Mouse (Mus musculus) hindbrain, embryonic 11.5 days (tissue): ENCODE data around the gene Gm49322. TPM values are rescaled to one million over a fixed set of nuclear protein-coding genes. Genes with fewer than 3 reads are reported as not detected.

Experiments used
- ATAC-seq: fragments of 200-750 bp; cut with Nextera tagmentation; 2 replicates; pipeline ENCODE4 v1.8.0; 2017; ENCODE audit warnings: mild to moderate bottlenecking, moderate TSS enrichment, moderate library complexity; ENCODE audit not compliant: low FRiP score
- DNase-seq: peaks from one replicate; pipeline ENCODE4 v3.0.0-alpha.2; 2015; ENCODE audit warnings: low spot score
- H3K27ac ChIP-seq: fragments of 300-500 bp; sonication (generic); 2 replicates; pipeline ENCODE4 v1.5.1; 2014; ENCODE audit warnings: mild to moderate bottlenecking, low read depth, low read length
- H3K27me3 ChIP-seq: fragments of 300-500 bp; sonication (generic); 2 replicates; pipeline ENCODE4 v1.6.1; 2014; ENCODE audit warnings: mild to moderate bottlenecking, low read length, moderate library complexity, mixed read lengths; ENCODE audit not compliant: control insufficient read depth, insufficient read depth
- H3K36me3 ChIP-seq: fragments of 300-500 bp; sonication (generic); 2 replicates; pipeline ENCODE4 v1.6.1; 2014; ENCODE audit warnings: mild to moderate bottlenecking, low read length, moderate library complexity, mixed read lengths; ENCODE audit not compliant: control insufficient read depth, insufficient read depth
- H3K4me1 ChIP-seq: fragments of 300-500 bp; sonication (generic); replicated peaks from 2 replicates; pipeline ENCODE4 v1.6.1; 2014; ENCODE audit warnings: low read length, mixed read lengths; ENCODE audit not compliant: control insufficient read depth, insufficient read depth
- H3K4me2 ChIP-seq: fragments of 300-500 bp; sonication (generic); replicated peaks from 2 replicates; pipeline ENCODE4 v1.6.1; 2014; ENCODE audit warnings: mild to moderate bottlenecking, low read depth, low read length
- H3K4me3 ChIP-seq: fragments of 300-500 bp; sonication (generic); 2 replicates; pipeline ENCODE4 v1.5.1; 2014; ENCODE audit warnings: low read depth, low read length
- H3K9ac ChIP-seq: fragments of 300-500 bp; sonication (generic); 2 replicates; pipeline ENCODE4 v1.6.1; 2014; ENCODE audit warnings: low read depth, low read length
- H3K9me3 ChIP-seq: fragments of 300-500 bp; sonication (generic); 2 replicates; pipeline ENCODE4 v1.6.1; 2016; ENCODE audit warnings: low read length; ENCODE audit not compliant: control insufficient read depth
- WGBS: fragments of 180-500 bp; shearing (Covaris S2); extraction: QIAGEN DNeasy Blood & Tissue Kit; methylation state at CpG from one replicate; pipeline ENCODE4 v1.1.7; 2014; 5-methylcytosine and 5-hydroxymethylcytosine counted together
- polyA plus RNA-seq: library from polyadenylated mRNA; unstranded; fragments of >200 nt; fragmentation: Nextera tagmentation; extraction: Ambion mirVana; gene quantifications from 2 replicates; pipeline ENCODE4 v1.2.1, GENCODE M21; 2014

Gene Gm49322
- polyA plus RNA-seq, 1 experiment from 2014 or later = 1.5 TPM

DNA sequence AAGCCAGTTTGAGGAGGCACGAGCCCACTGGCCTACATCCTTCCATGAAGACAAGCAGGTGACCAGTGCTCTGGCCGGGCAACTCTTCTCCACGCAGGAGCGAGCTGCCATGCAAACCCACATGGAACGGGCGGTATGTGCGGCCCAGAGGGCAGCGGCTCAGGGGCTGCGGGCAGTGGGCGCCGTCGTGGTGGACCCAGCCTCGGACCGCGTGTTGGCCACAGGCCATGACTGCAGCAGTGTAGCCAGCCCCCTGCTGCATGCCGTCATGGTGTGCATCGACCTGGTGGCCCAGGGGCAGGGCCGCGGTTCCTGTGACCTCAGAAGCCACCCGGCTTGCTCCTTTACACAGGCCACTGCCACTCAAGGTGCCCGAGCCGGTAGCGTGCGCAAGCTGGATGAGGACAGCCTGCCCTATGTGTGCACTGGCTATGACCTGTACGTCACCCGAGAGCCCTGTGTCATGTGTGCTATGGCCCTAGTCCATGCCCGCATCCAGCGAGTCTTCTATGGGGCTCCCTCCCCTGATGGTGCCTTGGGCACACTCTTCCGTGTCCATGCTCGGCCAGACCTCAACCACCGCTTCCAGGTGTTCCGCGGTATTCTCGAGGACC is 1.0 kb downstream of the Gm49322 start:
- no peak overlapping the region for H3K27ac ChIP-seq
- H3K9ac ChIP-seq = no peak overlapping the region
- H3K27me3 ChIP-seq = no peaks in the 10 kb centered on the region
- DNase-seq = no peak
- 93% methylated on average over 34 of the region's 34 CpGs for WGBS
- H3K9me3 ChIP-seq = no peaks in the 10 kb centered on the region
- no peak for ATAC-seq
- H3K4me3 ChIP-seq = no peak overlapping the region
- H3K4me1 ChIP-seq = peaks cover 5% of the 10 kb centered on the region
- no peak overlapping the region for H3K4me2 ChIP-seq
- H3K36me3 ChIP-seq = peaks cover 15% of the 10 kb centered on the region

DNA sequence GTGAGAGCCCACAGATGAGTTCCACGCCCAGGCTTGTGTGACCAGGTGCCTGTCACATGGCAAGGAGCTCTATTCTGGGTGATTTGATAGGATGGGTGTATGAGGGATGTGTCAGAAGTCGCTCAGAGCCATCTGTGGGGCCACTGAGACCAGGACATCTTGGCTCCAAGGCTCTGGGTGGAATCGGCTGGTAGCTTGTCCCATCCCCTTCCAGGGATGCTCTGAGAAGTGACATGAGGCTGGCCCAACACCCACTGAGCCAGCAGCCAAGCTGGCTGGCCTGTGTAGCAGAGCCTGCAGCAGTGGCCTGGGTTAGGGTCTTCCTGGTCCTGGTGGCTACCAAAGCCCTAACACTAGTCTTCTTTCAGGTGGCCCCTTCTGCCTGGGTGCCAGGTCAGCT is 2.6 kb downstream of the Gm49322 start:
- peaks cover 15% of the 10 kb centered on the region for H3K36me3 ChIP-seq

DNA sequence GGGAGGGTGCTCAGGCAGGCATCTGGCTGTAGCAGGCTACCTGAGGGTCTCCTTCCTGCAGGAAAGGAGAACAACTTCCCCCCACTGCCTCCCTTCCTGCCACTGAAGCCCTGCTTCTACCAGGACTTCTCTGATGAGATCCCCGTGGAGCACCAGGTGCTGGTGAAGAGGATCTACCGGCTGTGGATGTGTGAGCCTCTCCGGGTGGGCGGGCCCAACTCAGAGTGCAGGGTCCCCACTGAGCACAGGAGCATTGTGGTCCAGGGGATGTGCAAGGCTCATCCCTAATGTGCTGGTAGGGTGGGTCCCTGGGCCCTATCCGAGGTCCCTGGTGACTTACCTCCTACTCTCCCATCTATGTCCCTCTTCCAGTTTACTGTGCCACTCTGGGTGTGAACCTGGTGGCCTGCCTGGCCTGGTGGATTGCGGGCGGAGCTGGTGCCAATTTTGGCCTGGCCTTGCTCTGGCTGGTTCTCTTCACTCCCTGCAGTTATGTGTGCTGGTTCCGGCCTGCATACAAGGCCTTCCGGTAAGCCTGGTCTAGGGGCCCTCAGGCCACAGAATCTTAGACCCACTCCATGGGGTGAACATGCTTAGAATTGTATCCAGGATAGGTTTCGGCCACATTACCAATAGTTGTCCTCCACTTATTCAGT is 3.6 kb downstream of the Gm49322 start:
- Histone ChIP-seq H3K27me3 (no peaks in the 10 kb centered on the region), H3K4me2 (no peak overlapping the region), H3K9me3 (no peaks in the 10 kb centered on the region), H3K4me3 (no peak overlapping the region), H3K36me3 (peaks cover 15% of the 10 kb centered on the region), H3K4me1 (no peaks in the 10 kb centered on the region), H3K9ac (no peak overlapping the region), H3K27ac (no peak overlapping the region)
- ATAC-seq (no peak), DNase-seq (no peak)
- WGBS = 94% methylated on average over 10 of the region's 10 CpGs

More for the DNA sequence above, 2.6 kb downstream of the Gm49322 start:
- ATAC-seq (no peak), DNase-seq (no peak)
- Histone ChIP-seq H3K4me2 (no peak overlapping the region), H3K27me3 (no peaks in the 10 kb centered on the region), H3K9me3 (no peaks in the 10 kb centered on the region), H3K4me3 (no peak overlapping the region), H3K27ac (no peak overlapping the region), H3K4me1 (peaks cover 5% of the 10 kb centered on the region), H3K9ac (no peak overlapping the region)
- 88% methylated on average over 3 of the region's 3 CpGs for WGBS

DNA sequence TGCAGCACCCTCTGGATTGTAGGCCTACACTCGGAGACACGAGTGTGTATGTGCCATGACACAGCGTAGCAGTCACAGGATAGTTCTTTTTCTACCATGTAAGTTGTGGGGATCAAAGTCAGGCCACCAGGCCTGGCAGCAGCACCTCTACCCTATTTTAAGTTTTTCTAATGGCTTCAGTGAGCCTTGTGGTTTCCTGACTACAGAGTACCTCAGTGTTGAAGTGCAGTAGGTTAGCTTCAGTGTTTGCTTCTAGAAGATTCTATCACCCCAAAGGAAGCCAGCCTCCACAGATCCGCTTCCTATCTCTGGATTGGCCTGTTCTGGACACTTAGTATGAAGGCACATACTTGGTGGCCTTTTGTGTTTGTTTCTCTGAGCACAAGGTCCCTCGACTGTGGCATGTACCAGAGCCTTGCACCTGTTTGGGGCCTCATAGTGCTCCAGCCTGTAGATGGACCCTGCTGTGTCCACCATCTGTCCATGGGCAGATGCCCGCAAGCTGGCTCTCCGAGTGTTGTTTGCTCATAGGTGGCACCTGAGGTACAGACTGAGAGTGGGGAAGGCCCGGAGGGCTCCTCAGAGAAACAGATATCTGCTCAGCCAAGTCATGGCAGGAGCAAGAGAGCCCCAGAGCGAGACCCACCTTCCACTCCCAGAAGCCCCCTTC is 4.4 kb downstream of the Gm49322 start:
- peaks cover 17% of the 10 kb centered on the region for H3K36me3 ChIP-seq
- ATAC-seq (no peak), DNase-seq (no peak)
- H3K4me1 ChIP-seq = no peaks in the 10 kb centered on the region
- H3K27ac ChIP-seq = no peak overlapping the region
- H3K4me2 ChIP-seq = no peak overlapping the region
- H3K4me3 ChIP-seq = no peak overlapping the region
- no peak overlapping the region for H3K9ac ChIP-seq
- H3K9me3 ChIP-seq = no peaks in the 10 kb centered on the region
- 91% methylated on average over 9 of the region's 9 CpGs for WGBS
- no peaks in the 10 kb centered on the region for H3K27me3 ChIP-seq

DNA sequence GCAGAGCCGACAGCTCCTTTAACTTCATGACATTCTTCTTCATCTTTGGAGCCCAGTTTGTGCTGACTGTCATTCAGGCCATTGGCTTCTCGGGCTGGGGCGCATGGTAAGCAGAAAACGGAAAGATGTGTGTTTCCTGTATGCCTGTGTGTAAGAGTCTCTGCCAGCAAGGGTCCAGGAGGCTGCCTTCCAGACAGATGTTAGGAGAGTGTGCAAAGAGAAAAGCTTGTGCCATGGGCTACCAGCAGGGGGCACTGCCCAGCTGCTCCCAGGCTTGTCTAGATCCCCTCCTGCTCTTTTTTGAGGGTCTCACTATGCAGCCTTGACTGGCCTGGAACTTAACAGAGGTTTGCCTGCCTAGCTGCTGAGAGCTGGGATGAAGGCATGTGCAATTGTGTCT is 5.2 kb downstream of the Gm49322 start:
- H3K4me1 ChIP-seq = no peaks in the 10 kb centered on the region
- H3K9ac ChIP-seq = no peak overlapping the region
- no peak overlapping the region for H3K4me2 ChIP-seq
- H3K36me3 ChIP-seq = peaks cover 17% of the 10 kb centered on the region
- H3K4me3 ChIP-seq = no peak overlapping the region
- WGBS = 82% methylated on average over 4 of the region's 4 CpGs
- no peak overlapping the region for H3K27ac ChIP-seq
- no peaks in the 10 kb centered on the region for H3K27me3 ChIP-seq
- ATAC-seq (no peak), DNase-seq (peak; percentile 75)
- no peaks in the 10 kb centered on the region for H3K9me3 ChIP-seq

DNA sequence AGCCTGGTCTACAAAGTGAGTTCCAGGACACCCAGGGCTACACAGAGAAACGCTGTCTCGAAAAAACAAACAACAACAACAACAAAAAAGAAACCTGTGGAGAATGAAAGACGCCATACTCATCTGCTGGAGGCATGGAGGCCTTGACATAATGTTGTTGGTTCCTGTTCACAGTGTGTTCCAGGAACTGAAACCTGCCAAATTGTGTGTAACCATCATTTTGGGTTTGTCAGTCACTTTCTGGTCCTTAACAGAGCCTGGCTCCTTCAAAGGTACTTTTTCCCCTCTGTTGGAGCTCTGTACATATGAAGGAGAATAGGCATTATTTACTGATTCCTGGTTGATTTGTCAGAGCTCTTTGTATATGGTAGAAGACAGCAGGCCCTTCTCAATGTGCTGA is 6.1 kb downstream of the Gm49322 start:
- DNase-seq = no peak
- WGBS = 89% methylated on average over 3 of the region's 3 CpGs
- peaks cover 11% of the 10 kb centered on the region for H3K36me3 ChIP-seq

DNA sequence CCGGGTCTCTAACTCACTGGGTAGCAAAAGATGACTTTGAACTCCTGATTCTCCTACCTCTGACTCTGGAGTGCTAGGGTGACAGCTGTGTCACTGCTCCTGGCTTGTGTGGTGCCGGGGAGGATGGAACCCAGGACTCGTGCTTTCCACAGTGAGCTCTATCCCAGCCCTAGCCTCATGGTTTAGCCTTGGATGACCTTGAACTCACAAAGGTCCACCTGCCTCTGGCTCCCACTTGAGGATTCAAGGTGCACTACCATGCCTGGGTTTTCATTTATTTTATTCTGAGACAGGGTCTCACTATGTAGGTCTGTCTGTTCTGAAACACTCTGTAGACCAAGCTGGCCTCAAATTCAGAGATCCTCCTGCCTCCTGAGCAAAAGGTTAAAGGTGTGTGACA is 8.0 kb downstream of the Gm49322 start:
- ATAC-seq (no peak), DNase-seq (no peak)
- H3K4me1 ChIP-seq = no peaks in the 10 kb centered on the region
- H3K4me2 ChIP-seq = no peak overlapping the region
- no peak overlapping the region for H3K27ac ChIP-seq
- H3K36me3 ChIP-seq = peaks cover 4% of the 10 kb centered on the region; the same call in 1 of the 2 replicates
- H3K9ac ChIP-seq = no peak overlapping the region
- H3K27me3 ChIP-seq = no peaks in the 10 kb centered on the region
- H3K9me3 ChIP-seq = no peaks in the 10 kb centered on the region
- 86% methylated on average over 3 of the region's 3 CpGs for WGBS
- no peak overlapping the region for H3K4me3 ChIP-seq

More for the DNA sequence above, 6.1 kb downstream of the Gm49322 start:
- H3K4me2 ChIP-seq = no peak overlapping the region
- H3K27me3 ChIP-seq = no peaks in the 10 kb centered on the region
- H3K4me3 ChIP-seq = no peak overlapping the region
- H3K9ac ChIP-seq = no peak overlapping the region
- H3K9me3 ChIP-seq = no peaks in the 10 kb centered on the region
- no peak for ATAC-seq
- H3K27ac ChIP-seq = no peak overlapping the region
- no peaks in the 10 kb centered on the region for H3K4me1 ChIP-seq

DNA sequence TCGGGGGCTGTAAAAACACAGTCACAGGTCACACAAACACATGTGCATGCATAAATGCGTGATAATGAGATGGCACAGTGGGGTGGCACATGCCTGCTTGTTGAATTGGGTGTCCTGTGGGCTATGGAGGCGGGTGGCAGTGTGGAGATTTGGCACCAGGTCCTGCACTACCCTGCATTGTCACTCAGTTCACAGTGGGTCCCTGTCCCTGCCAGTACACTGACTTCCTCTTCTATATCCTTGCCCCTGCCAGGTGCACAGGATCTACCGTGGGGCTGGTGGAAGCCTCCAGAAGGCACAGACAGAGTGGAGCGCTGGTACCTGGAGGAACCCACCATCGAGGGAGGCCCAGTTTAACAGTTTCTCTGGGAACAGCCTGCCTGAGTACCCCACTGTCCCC is 8.5 kb downstream of the Gm49322 start:
- DNase-seq (no peak), ATAC-seq (no peak)
- Histone ChIP-seq H3K27ac (no peak overlapping the region), H3K36me3 (peaks cover 2% of the 10 kb centered on the region; the same call in 1 of the 2 replicates), H3K9ac (no peak overlapping the region), H3K4me1 (no peaks in the 10 kb centered on the region), H3K9me3 (no peaks in the 10 kb centered on the region), H3K27me3 (no peaks in the 10 kb centered on the region), H3K4me3 (no peak overlapping the region), H3K4me2 (no peak overlapping the region)
- 95% methylated on average over 6 of the region's 6 CpGs for WGBS

DNA sequence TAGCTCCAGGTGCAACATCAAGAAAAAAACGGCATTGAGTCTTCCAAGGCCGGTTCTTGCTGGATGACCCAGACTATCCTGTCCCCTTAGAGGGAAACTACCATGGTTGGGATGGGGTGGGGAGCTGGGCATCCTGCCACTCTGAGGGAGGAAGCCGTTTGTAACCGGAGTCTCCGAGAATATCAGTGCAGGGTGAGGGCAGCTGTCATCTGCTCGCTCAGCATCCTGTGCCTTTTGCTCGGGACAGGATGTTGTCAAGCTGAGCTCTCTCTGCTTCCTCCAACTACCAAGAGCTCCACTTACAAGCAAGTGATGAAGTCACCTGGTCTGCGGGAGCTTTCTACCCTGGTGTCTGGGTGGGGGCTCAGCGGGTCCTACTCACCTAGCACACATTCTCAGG is 12.4 kb downstream of the Gm49322 start:
- WGBS = 83% methylated on average over 9 of the region's 9 CpGs
- no peaks in the 10 kb centered on the region for H3K9me3 ChIP-seq
- ATAC-seq = no peak
- no peaks in the 10 kb centered on the region for H3K4me1 ChIP-seq
- H3K9ac ChIP-seq = no peak overlapping the region
- H3K4me2 ChIP-seq = no peak overlapping the region
- H3K4me3 ChIP-seq = no peak overlapping the region
- no peak overlapping the region for H3K27ac ChIP-seq
- no peak for DNase-seq
- peaks cover 2% of the 10 kb centered on the region; the same call in 1 of the 2 replicates for H3K36me3 ChIP-seq
- no peaks in the 10 kb centered on the region for H3K27me3 ChIP-seq
